Mouse (Mus musculus): Measurements from ENCODE around the gene Nup210l. TPM values are rescaled to one million over a fixed set of nuclear protein-coding genes. Genes with fewer than 3 reads are reported as not detected.

Nup210l gene
- polyA plus RNA-seq, 1 experiment from 2014 or later: 0.20 TPM

DNA sequence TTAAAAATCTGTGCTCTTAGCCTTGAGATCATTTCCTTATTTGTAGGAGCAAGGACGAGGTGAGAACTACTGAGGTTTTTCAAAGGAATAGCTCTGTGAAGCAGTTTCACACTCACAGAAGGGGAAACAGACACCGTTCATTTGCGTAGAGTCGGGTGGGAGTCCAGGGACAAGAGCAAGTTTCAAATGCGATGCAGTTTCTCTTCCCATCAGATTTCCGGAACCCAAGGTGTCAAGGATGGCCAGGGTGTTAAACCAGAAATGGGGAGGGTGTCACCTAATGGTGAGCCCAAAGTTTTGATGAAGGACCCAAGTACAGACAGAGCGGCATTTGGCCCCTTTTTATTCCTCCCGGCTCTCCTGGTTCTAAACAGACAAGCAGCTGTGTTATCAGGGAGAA is 127.1 kb downstream of the Nup210l start:
- Histone ChIP-seq H3K4me3 (peak overlapping the region; percentile 81), H3K9me3 (replicated peaks) (no peaks in the 10 kb centered on the region), H3K27ac (peak overlapping the region; percentile 93), H3K4me1 (replicated peaks) (peaks cover 6% of the 10 kb centered on the region), H3K36me3 (peaks cover 17% of the 10 kb centered on the region), H3K9ac (peak overlapping the region; percentile 86; the same call in 1 of the 2 replicates), H3K4me2 (peak overlapping the region; percentile 79), H3K27me3 (no peaks in the 10 kb centered on the region)
- no peak for ATAC-seq (replicated peaks; ENCODE audit: insufficient number of reproducible peaks, insufficient read depth, low FRiP score, low read depth)
- 12% methylated on average over 8 of the region's 8 CpGs for WGBS

DNA sequence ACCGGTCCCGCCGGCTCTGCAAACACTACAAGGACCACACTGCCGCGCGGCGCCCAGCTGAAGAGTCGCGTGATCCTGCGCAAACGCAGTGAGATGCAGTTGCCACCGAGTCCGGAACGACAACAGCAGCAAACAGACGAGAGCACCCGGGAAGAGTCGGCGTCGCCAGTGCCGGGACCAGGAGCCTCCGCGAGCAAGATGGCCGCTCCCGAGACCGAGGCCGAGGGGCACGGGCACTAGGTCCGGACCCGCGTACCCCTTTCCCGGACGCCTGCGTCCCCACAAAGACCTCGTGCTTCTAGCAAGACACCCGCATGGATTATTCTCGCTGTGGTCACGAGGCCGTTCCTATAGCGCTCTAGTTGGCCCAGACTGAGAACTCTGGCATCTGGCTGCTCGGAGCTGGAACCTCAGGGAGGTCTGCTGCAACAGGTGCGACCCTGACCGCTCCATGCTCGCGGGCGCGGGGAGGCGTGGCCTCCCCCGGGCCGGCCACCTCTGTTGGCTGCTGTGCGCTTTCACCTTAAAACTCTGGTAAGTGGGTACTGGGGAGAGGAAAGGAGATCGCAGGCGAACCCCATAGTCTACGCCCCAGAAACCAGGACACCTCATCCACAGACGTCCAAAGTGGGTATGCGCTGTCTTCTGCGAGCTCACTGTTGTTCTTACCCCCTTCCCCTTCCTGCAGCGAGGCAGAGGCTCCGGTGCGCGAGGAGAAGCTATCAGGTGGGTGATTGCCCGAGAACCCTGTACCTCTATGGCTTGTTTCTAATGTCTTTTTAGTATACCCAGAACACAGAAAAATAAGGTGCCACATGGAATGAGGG is 127.8 kb downstream of the Nup210l start, which contains the start of gene Jtb:
Jtb (plus strand) TSS at position 91 of the 827 bp plus-strand sequence.
- H3K9ac ChIP-seq: peak within 1 kb of the TSS; percentile 86
- peak within 1 kb of the TSS; percentile 81 for H3K4me3 ChIP-seq
- H3K27ac ChIP-seq: peak within 1 kb of the TSS; percentile 93
- no peaks in the 10 kb centered on the region for H3K27me3 ChIP-seq
- ATAC-seq (replicated peaks; ENCODE audit: insufficient number of reproducible peaks, insufficient read depth, low FRiP score, low read depth): peak; percentile 96
- H3K4me2 ChIP-seq: peak within 1 kb of the TSS; percentile 79
- H3K4me1 ChIP-seq (replicated peaks): peaks cover 6% of the 10 kb centered on the region
- H3K36me3 ChIP-seq: peaks cover 17% of the 10 kb centered on the region
- under 1% methylated on average over 61 of the region's 61 CpGs for WGBS
- H3K9me3 ChIP-seq (replicated peaks): no peaks in the 10 kb centered on the region

DNA sequence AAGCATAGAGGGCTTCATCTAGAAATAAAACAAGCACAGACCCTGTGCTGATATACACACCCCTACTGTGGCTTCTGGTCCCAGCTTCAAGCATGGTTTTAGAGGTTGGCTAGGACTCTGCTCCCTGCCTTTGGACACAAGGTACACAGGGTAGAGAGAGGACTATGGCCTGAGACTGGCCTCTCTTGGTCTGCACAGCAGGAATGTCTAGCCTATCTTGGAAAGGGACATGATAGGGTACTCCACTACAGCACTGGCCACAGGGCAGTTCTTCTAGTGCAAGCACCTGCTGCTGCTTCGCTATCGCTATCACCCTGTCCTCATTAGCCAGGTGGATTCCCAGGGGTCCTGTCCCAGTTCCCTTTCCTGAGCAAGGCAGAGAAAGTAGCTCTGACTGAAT is 137.3 kb downstream of the Nup210l start:
- Histone ChIP-seq H3K4me3 (no peak overlapping the region), H3K9ac (no peak overlapping the region), H3K27me3 (no peaks in the 10 kb centered on the region), H3K4me1 (replicated peaks) (peaks cover 10% of the 10 kb centered on the region), H3K27ac (no peak overlapping the region), H3K36me3 (no peaks in the 10 kb centered on the region), H3K9me3 (replicated peaks) (no peaks in the 10 kb centered on the region), H3K4me2 (no peak overlapping the region)
- ATAC-seq (replicated peaks; ENCODE audit: insufficient number of reproducible peaks, insufficient read depth, low FRiP score, low read depth): no peak
- 85% methylated on average over 2 of the region's 2 CpGs for WGBS

DNA sequence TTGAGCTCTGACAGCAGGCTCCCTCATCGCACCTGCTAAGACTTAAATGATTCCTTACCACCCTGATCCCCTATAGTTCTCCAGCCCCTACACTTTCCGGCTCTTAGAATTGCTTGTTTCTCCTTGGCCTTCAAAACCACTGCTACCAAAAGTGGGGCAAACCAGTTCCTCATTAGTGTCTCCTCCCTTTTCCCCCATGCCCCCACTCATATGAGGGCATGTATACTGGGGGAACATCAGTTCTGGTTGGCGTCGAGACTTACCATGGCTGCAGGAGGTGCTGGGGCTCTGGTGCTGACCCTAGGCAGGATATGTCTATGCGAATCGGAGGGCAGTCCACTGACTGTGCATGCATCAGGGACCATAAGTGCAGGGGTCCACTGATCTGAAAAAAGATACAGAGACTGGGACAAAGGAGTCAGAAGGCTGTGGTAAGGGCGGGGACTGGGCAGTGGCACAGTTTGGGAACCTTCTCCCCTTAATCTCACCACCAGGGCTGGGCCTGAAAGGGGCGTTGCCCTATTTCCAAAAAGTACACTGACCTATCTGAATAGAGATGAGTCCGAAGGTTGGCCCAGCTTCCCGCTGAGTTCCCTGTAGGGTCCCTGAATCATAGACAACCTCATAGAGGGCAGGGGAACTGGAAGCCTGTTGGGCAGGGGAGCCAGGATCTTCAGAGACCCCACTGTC is 137.9 kb downstream of the Nup210l start:
- Histone ChIP-seq H3K4me3 (no peak overlapping the region), H3K9me3 (replicated peaks) (no peaks in the 10 kb centered on the region), H3K4me1 (replicated peaks) (peaks cover 10% of the 10 kb centered on the region), H3K36me3 (no peaks in the 10 kb centered on the region), H3K9ac (no peak overlapping the region), H3K27ac (no peak overlapping the region), H3K4me2 (no peak overlapping the region), H3K27me3 (no peaks in the 10 kb centered on the region)
- WGBS: 82% methylated on average over 10 of the region's 10 CpGs
- ATAC-seq (replicated peaks; ENCODE audit: insufficient number of reproducible peaks, insufficient read depth, low FRiP score, low read depth): no peak

DNA sequence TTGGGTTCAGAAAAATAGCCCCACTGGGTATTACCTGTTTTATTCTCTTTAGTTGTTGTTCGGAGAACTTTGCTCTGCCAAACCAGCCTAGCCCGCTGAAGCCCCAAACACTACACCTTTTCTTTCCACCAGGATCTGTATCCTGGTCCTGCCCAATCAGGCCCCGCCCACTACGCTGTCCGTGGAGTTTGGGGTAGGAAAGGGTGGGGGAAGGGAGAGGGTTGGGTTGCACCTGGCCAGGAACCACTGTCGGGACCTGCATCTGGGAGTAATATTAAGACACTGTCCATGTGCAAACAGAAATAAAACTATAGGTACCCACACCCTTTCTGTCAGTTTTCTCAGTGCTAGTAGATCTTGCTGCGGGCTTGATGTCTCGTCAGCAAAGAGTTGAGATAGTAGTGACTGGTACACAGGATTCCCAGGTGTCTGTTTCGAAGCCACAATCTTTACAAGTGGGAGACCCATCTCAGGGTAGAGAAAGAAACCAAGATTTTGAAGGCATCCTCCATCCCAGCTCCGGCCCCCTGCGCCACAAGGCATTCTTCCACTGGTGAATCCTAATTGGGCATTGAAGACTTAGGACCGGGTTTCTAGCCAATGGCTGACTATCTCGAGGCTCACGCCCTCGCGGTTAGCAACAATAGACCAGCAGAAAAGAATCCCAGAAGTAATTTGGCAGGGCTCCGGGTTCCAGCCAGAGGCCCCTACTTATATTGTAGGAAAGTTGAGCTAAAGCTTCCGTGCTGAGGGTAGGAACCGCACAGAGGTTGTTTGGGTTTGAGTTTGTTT is 139.2 kb downstream of the Nup210l start, which contains the start of gene Creb3l4:
Creb3l4 (minus strand) TSS at position 529 of the 792 bp plus-strand sequence.
- H3K9ac ChIP-seq: peak within 1 kb of the TSS; percentile 27
- peak within 1 kb of the TSS; percentile 71 for H3K4me2 ChIP-seq
- no peaks in the 10 kb centered on the region for H3K36me3 ChIP-seq
- H3K27me3 ChIP-seq: no peaks in the 10 kb centered on the region
- WGBS: 7% methylated on average over 19 of the region's 19 CpGs
- ATAC-seq (replicated peaks; ENCODE audit: insufficient number of reproducible peaks, insufficient read depth, low FRiP score, low read depth): peak; percentile 47
- peak within 1 kb of the TSS; percentile 45 for H3K4me3 ChIP-seq
- no peaks in the 10 kb centered on the region for H3K9me3 ChIP-seq (replicated peaks)
- peaks cover 14% of the 10 kb centered on the region for H3K4me1 ChIP-seq (replicated peaks)
- peak within 1 kb of the TSS; percentile 50; the same call in 1 of the 2 replicates for H3K27ac ChIP-seq

DNA sequence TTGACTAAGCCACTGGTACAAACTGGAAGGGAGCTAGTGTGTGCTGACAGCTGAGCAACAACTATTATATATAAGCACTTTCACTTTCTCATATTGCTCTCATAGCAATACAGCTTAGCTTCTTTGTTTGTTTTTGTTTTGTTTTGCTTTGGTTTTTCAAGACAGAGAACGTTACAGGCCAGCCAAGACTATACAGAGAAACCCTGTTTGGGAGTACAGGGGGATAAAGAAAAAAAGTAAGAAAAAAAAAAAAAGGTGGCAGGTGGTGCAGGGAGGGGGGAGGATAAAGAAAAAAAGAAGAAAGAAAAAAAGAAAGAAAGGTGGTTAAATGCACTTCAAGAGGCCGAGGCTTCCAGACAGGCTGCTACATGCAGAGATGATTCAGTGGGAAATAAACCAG is 141.5 kb downstream of the Nup210l start:
- 0 out of 2 replicates have a peak, but pooled peaks cover 3% of the 10 kb centered on the region for H3K36me3 ChIP-seq
- no peak overlapping the region for H3K4me2 ChIP-seq
- ATAC-seq (replicated peaks; ENCODE audit: insufficient number of reproducible peaks, insufficient read depth, low FRiP score, low read depth): no peak
- 67% methylated on average over 2 of the region's 2 CpGs for WGBS
- peaks cover 22% of the 10 kb centered on the region for H3K4me1 ChIP-seq (replicated peaks)
- H3K27ac ChIP-seq: no peak overlapping the region
- H3K4me3 ChIP-seq: no peak overlapping the region
- no peak overlapping the region for H3K9ac ChIP-seq
- no peaks in the 10 kb centered on the region for H3K27me3 ChIP-seq
- H3K9me3 ChIP-seq (replicated peaks): no peaks in the 10 kb centered on the region

DNA sequence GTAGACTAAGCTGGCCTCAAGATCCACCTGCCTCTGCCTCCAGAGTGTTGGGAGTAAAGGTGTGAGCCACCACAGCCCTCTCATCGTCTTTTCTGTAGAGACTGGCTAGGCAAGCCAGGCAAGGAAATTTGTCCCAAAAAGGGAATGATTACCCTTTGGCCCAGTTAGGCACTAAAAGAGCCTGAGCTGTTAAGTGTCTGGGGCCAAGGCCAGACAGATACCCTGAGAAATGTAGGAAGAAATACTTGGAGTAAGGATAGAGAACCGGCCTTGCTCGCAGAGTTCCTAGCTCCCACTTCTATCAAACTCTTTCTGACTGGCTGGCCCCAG is 143.7 kb downstream of the Nup210l start:
- WGBS: 1% methylated on average over 3 of the region's 3 CpGs
- ATAC-seq (replicated peaks; ENCODE audit: insufficient number of reproducible peaks, insufficient read depth, low FRiP score, low read depth): no peak; the same call in 1 of the 2 replicates

DNA sequence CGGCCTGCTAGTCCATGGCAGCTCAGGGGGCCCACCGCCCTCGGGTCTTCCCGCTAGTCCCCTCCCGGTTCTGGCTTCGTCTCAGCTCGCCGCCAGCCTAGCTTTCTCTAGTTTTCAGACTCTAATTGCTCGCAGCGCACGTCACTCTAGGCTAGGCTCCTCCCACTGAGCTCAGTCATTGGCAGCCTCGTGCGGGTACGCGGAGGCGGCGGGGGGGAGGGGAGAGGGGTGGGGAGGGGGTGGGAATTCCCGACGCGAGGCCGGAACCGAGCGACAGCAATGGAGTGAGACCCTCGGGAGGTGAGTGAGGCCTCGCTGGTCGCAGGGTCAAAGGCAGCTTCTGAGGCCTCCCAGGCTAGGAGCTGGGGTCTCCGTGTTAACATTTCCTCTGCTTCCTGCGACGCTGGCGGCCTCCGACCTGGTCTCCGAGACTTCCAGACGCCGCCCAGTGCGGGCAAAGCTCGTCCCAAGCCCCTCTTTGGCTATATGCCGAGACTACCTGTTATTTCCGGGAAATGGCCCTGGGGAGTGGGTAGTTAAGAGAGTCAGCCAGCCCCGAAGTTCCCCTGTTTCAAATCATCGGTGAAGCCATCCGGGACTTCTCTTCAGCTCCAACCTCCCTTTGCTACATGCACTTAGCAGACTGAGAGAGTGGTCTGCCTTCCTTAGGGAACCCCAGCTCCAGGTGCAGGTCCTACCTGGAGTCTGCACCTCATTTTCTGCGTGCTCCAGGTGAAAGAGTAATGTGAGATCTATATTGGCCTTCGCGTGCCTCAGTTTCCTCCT is 144.2 kb downstream of the Nup210l start, which contains the start of gene Slc39a1:
Slc39a1 (plus strand) TSS at position 213 of the 786 bp plus-strand sequence.
- Histone ChIP-seq H3K4me2 (peak within 1 kb of the TSS; percentile 77), H3K4me1 (replicated peaks) (peaks cover 23% of the 10 kb centered on the region), H3K27ac (peak within 1 kb of the TSS; percentile 92), H3K9ac (peak within 1 kb of the TSS; percentile 68), H3K27me3 (no peaks in the 10 kb centered on the region), H3K36me3 (peaks cover 16% of the 10 kb centered on the region; the same call in 1 of the 2 replicates), H3K9me3 (replicated peaks) (no peaks in the 10 kb centered on the region), H3K4me3 (peak within 1 kb of the TSS; percentile 62)
- WGBS: under 1% methylated on average over 39 of the region's 44 CpGs
- peak; percentile 93 for ATAC-seq (replicated peaks; ENCODE audit: insufficient number of reproducible peaks, insufficient read depth, low FRiP score, low read depth)

More for the DNA sequence above, 143.7 kb downstream of the Nup210l start:
- Histone ChIP-seq H3K4me2 (peak overlapping the region; percentile 77), H3K4me3 (peak overlapping the region; percentile 62), H3K9me3 (replicated peaks) (no peaks in the 10 kb centered on the region), H3K9ac (peak overlapping the region; percentile 59), H3K27me3 (no peaks in the 10 kb centered on the region), H3K4me1 (replicated peaks) (peaks cover 25% of the 10 kb centered on the region), H3K36me3 (peaks cover 16% of the 10 kb centered on the region; the same call in 1 of the 2 replicates), H3K27ac (peak overlapping the region; percentile 92)

DNA sequence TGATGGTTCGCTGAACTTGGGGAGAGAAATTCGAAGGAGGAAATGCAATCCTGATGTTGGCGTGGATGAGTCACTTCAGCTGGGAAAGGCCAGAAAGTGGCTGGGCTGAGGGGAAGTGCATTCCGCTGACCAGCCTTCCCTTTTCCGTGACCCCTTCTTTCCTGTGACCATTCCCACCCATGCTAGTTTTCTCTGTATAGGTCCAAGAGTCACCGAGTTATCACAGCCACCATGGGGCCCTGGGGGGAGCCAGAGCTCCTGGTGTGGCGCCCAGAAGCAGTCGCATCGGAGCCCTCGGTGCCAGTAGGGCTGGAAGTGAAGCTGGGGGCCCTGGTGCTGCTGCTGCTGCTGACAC is 144.8 kb downstream of the Nup210l start:
- Histone ChIP-seq H3K4me3 (peak overlapping the region; percentile 62), H3K27ac (peak overlapping the region; percentile 92), H3K27me3 (no peaks in the 10 kb centered on the region), H3K36me3 (peaks cover 16% of the 10 kb centered on the region; the same call in 1 of the 2 replicates), H3K4me1 (replicated peaks) (peaks cover 22% of the 10 kb centered on the region), H3K9me3 (replicated peaks) (no peaks in the 10 kb centered on the region), H3K9ac (peak overlapping the region; percentile 68), H3K4me2 (peak overlapping the region; percentile 77)
- WGBS: 3% methylated on average over 10 of the region's 10 CpGs
- peak; percentile 48 for ATAC-seq (replicated peaks; ENCODE audit: insufficient number of reproducible peaks, insufficient read depth, low FRiP score, low read depth)

DNA sequence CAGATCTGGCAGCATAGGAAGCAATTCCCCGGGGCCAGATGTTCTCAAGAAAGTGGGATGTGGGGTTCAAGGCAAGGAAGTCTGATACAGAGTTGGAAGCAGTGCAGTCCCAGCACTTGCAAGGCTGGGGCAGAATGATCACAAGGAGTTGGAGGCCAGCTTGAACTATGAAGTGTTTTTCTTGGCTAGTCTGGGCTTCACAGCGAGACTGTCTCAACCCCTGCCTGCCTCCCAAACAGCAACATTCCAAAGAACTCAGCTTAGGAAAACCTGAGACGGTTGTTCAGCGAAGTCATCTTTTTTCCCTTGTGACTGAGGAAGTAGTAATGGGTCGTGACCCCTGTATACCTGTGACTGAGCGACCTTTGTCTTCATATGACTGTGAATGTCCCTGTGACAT is 146.9 kb downstream of the Nup210l start:
- H3K4me2 ChIP-seq: no peak overlapping the region
- peaks cover 27% of the 10 kb centered on the region for H3K4me1 ChIP-seq (replicated peaks)
- no peak overlapping the region for H3K27ac ChIP-seq
- H3K4me3 ChIP-seq: no peak overlapping the region
- H3K9ac ChIP-seq: no peak overlapping the region
- WGBS: 79% methylated on average over 6 of the region's 6 CpGs
- no peak for ATAC-seq (replicated peaks; ENCODE audit: insufficient number of reproducible peaks, insufficient read depth, low FRiP score, low read depth)
- peaks cover 16% of the 10 kb centered on the region; the same call in 1 of the 2 replicates for H3K36me3 ChIP-seq
- no peaks in the 10 kb centered on the region for H3K27me3 ChIP-seq
- no peaks in the 10 kb centered on the region for H3K9me3 ChIP-seq (replicated peaks)

All from heart, embryonic 15.5 days (tissue).